Mouse (Mus musculus): ENCODE measurements around the gene Zfp994.
"Not testable (repeated sequence)": the region's sequence is repeated elsewhere in the genome, so short reads cannot be mapped to it uniquely, and the experiment has no call there.

The Zfp994 gene

GRCm38 (mm10) chr17:22225422-22226012 lies at the start of gene Zfp994:
Zfp994 (minus strand) TSS chr17:22225616.
- DNase-seq (ENCODE audit: low spot score in 2 of 2): peak; percentile 76 to 86

- peak in 1 of 2 experiments; percentile 24 for DNase-seq (ENCODE audit: low spot score in 2 of 2)
Measured at GRCm38 (mm10) chr17:22230701-22231100, 5.3 kb upstream of the Zfp994 start.

GRCm38 (mm10) chr17:22225015-22225414 lies 401 bp downstream of the Zfp994 start:
- DNase-seq (ENCODE audit: low spot score in 2 of 2): peak in 1 of 2 experiments; percentile 10

DNA sequence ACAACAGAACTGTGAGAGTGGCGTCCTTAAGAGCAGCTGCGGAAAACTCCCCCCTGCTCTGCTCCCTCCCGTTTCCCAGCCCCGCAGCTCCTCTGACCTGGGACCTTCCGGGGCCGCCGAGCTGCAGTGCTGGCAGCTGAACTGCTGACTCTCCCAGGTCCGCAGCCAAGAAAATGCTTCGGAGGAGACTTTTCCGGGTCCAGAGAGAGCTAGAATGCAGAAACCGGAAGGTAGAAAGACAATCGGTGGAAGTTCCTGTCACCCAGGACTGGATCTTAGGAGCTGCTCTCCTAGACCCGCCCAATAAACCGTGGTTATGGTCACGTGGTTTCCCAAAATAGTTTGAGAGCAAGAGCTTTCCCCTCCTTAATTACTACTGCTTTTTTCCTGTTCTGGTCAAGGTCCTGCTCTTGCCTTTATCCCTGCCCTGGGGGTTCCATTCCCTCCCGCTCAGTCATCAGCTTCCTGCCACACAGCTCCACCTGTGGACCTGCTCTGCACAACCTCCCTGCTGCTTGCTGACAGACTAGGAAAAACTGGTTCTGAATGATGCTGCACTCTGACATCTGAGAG lies 59.6 kb downstream of the Zfp994 start, which contains the start of gene Zfp947:
Zfp947 (minus strand) TSS at position 469 of the 573 bp plus-strand sequence.
- DNase-seq (ENCODE audit: low spot score in 2 of 2): peak; percentile 4 to 16

DNA sequence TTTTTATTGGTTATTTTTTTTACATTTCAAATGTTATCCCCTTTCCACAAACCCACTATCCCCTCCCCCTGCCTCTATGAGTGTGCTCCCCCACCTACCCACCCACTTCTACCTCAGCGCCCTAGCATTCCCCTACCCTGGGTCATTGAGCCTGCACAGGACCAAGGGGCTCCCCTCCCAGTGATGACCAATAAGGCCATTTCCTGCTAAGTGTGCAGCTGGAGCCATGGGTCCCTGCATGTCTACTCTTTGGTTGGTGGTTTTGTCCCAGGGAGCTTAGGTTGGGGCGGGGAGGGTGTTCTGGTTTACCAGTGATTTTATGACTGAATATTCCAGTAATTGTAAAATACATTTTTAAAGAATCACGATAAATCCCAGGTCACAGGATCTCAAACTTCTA lies 60.1 kb downstream of the Zfp994 start:
- DNase-seq (ENCODE audit: low spot score in 2 of 2): not testable (repeated sequence)

DNA sequence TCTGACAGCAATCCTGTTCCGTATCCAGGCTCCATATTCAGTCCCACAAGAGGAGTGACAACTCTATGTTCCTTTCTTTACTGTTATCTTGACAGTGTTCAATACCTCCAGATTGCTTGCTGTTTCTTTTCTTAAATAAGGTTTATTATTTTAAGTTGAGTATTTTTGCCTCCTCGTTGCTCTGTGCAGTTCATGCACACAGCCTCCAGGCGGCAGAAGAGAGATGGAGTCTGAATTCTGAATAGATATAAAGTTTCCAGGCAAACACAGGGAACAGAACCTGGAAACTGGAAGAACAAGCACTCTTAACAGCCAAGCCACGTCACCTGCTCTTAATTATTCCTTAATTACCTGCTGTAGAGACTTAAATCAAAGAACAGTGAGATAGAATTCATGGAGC lies 71.5 kb downstream of the Zfp994 start:
- DNase-seq (ENCODE audit: low spot score in 2 of 2): not testable (repeated sequence)

Measured in spleen, postnatal 10 days (tissue).